Mouse (Mus musculus) retina, embryonic 14.5 days (tissue): ENCODE measurements around the gene Nr0b2.
"Not testable (repeated sequence)": the region's sequence is repeated elsewhere in the genome, so short reads cannot be mapped to it uniquely, and the experiment has no call there.

Experiments used
- DNase-seq: peaks from one replicate; pipeline ENCODE4 v3.0.0-alpha.2; 2015; ENCODE audit warnings: low spot score

Nr0b2 gene

GRCm38 (mm10) chr4:133552768-133553447, at the start of gene Nr0b2:
TSS of gene Nr0b2 (plus strand) at chr4:133553376.
- no peak for DNase-seq

GRCm38 (mm10) chr4:133504300-133504699, 48.9 kb upstream of the Nr0b2 start:
- no peak for DNase-seq

GRCm38 (mm10) chr4:133504755-133505485, 48.3 kb upstream of the Nr0b2 start:
- DNase-seq, result no peak

GRCm38 (mm10) chr4:133506573-133506972, 46.6 kb upstream of the Nr0b2 start:
- DNase-seq, result no peak

- no peak for DNase-seq
Measured at GRCm38 (mm10) chr4:133508990-133509389, 44.2 kb upstream of the Nr0b2 start.

- DNase-seq, result no peak
Measured at GRCm38 (mm10) chr4:133511050-133511449, 42.1 kb upstream of the Nr0b2 start.

- not testable (repeated sequence) for DNase-seq
Measured at GRCm38 (mm10) chr4:133512511-133512910, 40.7 kb upstream of the Nr0b2 start.

GRCm38 (mm10) chr4:133512972-133513371, 40.2 kb upstream of the Nr0b2 start:
- DNase-seq, result peak; percentile 86

- DNase-seq, result no peak
Measured at GRCm38 (mm10) chr4:133518601-133519368, 34.4 kb upstream of the Nr0b2 start, which contains the start of gene Kdf1. TSS of gene Kdf1 (plus strand) at chr4:133518963.

GRCm38 (mm10) chr4:133519369-133519665, 33.9 kb upstream of the Nr0b2 start:
- no peak for DNase-seq

- no peak for DNase-seq
Measured at GRCm38 (mm10) chr4:133521502-133521901, 31.7 kb upstream of the Nr0b2 start.

- DNase-seq, result no peak
Measured at GRCm38 (mm10) chr4:133527788-133528187, 25.4 kb upstream of the Nr0b2 start.

- no peak for DNase-seq
Measured at GRCm38 (mm10) chr4:133532777-133533176, 20.4 kb upstream of the Nr0b2 start.

GRCm38 (mm10) chr4:133536081-133536480, 17.1 kb upstream of the Nr0b2 start:
- no peak for DNase-seq

GRCm38 (mm10) chr4:133536652-133537051, 16.5 kb upstream of the Nr0b2 start:
- DNase-seq, result no peak

GRCm38 (mm10) chr4:133545272-133546231, 7.6 kb upstream of the Nr0b2 start, which contains the start of gene Nudc:
TSS of gene Nudc (minus strand) at chr4:133545996.
- peak; percentile 98 for DNase-seq

GRCm38 (mm10) chr4:133552029-133552428, 1.1 kb upstream of the Nr0b2 start:
- no peak for DNase-seq

- no peak for DNase-seq
Measured at GRCm38 (mm10) chr4:133553448-133554330, 513 bp downstream of the Nr0b2 start.

- no peak for DNase-seq
Measured at GRCm38 (mm10) chr4:133557041-133557717, 4.0 kb downstream of the Nr0b2 start.

- DNase-seq, result no peak
Measured at GRCm38 (mm10) chr4:133559846-133560245, 6.7 kb downstream of the Nr0b2 start.
